Mouse (Mus musculus) urinary bladder, postnatal 36 days (tissue): ENCODE results near the gene Arrdc5.
"Not testable (repeated sequence)": the region's sequence is repeated elsewhere in the genome, so short reads cannot be mapped to it uniquely, and the experiment has no call there.

Source experiments
- DNase-seq, 2 experiments: peaks; one replicate each; pipeline ENCODE4 v3.0.0; 2022; ENCODE audit warnings: low spot score in 2 of 2, mixed read lengths in 1 of 2

The Arrdc5 gene

GRCm38 (mm10) chr17:56278340-56278739 is 21.7 kb downstream of the Arrdc5 start:
- no peak for DNase-seq

GRCm38 (mm10) chr17:56277567-56277893 is 22.6 kb downstream of the Arrdc5 start:
- no peak for DNase-seq

GRCm38 (mm10) chr17:56276643-56277566 is 23.2 kb downstream of the Arrdc5 start, which contains the start of gene Ticam1:
Ticam1 (minus strand) TSS chr17:56276786.
- peak; percentile 80 to 93 for DNase-seq

- DNase-seq: no peak
Measured at GRCm38 (mm10) chr17:56275842-56276480, 24.1 kb downstream of the Arrdc5 start.

GRCm38 (mm10) chr17:56273986-56274385 is 26.1 kb downstream of the Arrdc5 start:
- DNase-seq: no peak

- no peak for DNase-seq
Measured at GRCm38 (mm10) chr17:56273482-56273881, 26.6 kb downstream of the Arrdc5 start.

- no peak for DNase-seq
Measured at GRCm38 (mm10) chr17:56272644-56273043, 27.4 kb downstream of the Arrdc5 start.

- no peak for DNase-seq
Measured at GRCm38 (mm10) chr17:56271609-56272253, 28.4 kb downstream of the Arrdc5 start.

- no peak for DNase-seq
Measured at GRCm38 (mm10) chr17:56269741-56270140, 30.3 kb downstream of the Arrdc5 start.

GRCm38 (mm10) chr17:56269153-56269630 is 30.9 kb downstream of the Arrdc5 start:
- peak; percentile 40 to 59 for DNase-seq

- DNase-seq: no peak
Measured at GRCm38 (mm10) chr17:56266271-56266670, 33.8 kb downstream of the Arrdc5 start.

GRCm38 (mm10) chr17:56265869-56266268 is 34.2 kb downstream of the Arrdc5 start:
- DNase-seq: no peak

GRCm38 (mm10) chr17:56265011-56265410 is 35.1 kb downstream of the Arrdc5 start:
- DNase-seq: no peak

GRCm38 (mm10) chr17:56264020-56264419 is 36.1 kb downstream of the Arrdc5 start:
- peak; percentile 52 to 71 for DNase-seq

GRCm38 (mm10) chr17:56262645-56263094 is 37.4 kb downstream of the Arrdc5 start:
- no peak for DNase-seq

- DNase-seq: no peak
Measured at GRCm38 (mm10) chr17:56261166-56261565, 38.9 kb downstream of the Arrdc5 start.

- DNase-seq: no peak
Measured at GRCm38 (mm10) chr17:56259301-56260037, 40.6 kb downstream of the Arrdc5 start.

- not testable (repeated sequence) for DNase-seq
Measured at GRCm38 (mm10) chr17:56258812-56259211, 41.3 kb downstream of the Arrdc5 start.

GRCm38 (mm10) chr17:56258269-56258668 is 41.8 kb downstream of the Arrdc5 start:
- DNase-seq: not testable (repeated sequence)

GRCm38 (mm10) chr17:56257181-56257894 is 42.7 kb downstream of the Arrdc5 start:
- DNase-seq: no peak
